Mouse (Mus musculus) liver, embryonic 14.5 days (tissue): Measurements from ENCODE around the gene Slc23a4.

ENCODE experiments used
- CTCF ChIP-seq: IDR thresholded peaks from 2 replicates; pipeline ENCODE4 v1.5.1; 2016; ENCODE audit warnings: antibody characterized with exemption, low read depth, control low read depth
- EP300 ChIP-seq: IDR thresholded peaks from 2 replicates; pipeline ENCODE4 v1.6.1; 2016; ENCODE audit warnings: antibody characterized with exemption, low read depth

GRCm38 (mm10) chr6:34942446-34942845, 45.8 kb downstream of the Slc23a4 start:
- TF ChIP-seq CTCF (no peak), EP300 (no peak)
